Mouse (Mus musculus) heart, adult 8-10 months (tissue): ENCODE measurements around the gene Zfp697. TPM values are rescaled to one million over a fixed set of nuclear protein-coding genes. Genes with fewer than 3 reads are reported as not detected.
"Not testable (repeated sequence)": the region's sequence is repeated elsewhere in the genome, so short reads cannot be mapped to it uniquely, and the experiment has no call there.

Experiments used
- DNase-seq: peaks from one replicate; pipeline ENCODE4 v3.0.0; 2022; ENCODE audit warnings: low spot score
- total RNA-seq, 4 experiments: library from RNA; stranded (reverse); gene quantifications; 2 replicates each; pipeline ENCODE4 v1.2.4; 2022

Gene Zfp697
- total RNA-seq, 4 experiments from 2014 or later, result 6.9 to 8.7 (median 7.4) TPM

DNA sequence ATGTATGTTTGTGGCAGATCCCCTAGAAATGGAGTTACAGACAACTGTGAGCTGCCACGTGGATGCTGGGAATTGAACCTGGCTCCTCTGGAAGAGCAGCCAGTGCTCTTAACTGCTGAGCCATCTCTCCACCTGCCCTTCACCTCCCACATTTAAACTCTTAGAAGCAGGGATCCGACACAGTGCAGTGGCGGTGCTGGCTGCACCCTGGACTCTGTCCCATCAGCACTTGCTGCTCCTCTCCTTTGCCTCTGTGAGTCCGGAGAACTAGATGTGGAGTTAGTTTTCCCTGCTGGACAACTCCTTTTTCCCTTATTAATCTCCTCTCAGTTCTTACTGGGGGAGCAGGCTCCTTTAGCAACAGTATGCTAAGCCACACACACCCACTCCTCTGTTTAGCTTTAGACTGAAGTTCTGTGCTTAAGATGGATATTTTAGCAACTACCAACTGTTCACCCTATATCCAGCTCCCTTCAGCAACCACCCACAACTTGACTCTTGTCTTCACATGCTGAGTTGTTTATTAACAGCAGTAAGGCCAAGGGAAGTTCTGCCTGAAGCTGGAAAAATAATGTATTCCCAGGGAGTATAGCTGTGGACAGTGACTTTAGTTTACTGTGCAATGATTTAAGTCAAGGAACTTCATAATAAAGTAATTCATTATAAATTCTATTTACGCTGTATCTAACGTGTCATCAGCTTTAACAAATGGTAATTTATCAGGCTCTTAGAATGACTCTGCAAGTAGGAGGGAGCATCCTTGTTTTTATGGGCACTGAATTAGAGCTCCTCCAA is 36.9 kb downstream of the Zfp697 start:
- no peak for DNase-seq

DNA sequence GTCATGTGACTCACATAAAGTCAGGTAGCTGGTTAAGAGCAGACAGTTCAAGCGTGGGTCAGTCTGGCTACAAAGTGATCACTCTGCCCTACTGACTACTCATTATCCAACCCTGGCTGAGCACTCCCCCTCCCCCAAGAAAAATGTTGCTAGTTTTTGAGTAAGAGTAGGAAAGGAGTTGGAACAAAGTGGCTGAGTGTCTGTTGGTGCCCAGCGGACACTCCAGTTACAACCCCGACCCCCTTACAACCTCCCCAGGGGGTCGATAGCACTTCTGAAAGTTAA is 37.5 kb downstream of the Zfp697 start:
- DNase-seq, result no peak

DNA sequence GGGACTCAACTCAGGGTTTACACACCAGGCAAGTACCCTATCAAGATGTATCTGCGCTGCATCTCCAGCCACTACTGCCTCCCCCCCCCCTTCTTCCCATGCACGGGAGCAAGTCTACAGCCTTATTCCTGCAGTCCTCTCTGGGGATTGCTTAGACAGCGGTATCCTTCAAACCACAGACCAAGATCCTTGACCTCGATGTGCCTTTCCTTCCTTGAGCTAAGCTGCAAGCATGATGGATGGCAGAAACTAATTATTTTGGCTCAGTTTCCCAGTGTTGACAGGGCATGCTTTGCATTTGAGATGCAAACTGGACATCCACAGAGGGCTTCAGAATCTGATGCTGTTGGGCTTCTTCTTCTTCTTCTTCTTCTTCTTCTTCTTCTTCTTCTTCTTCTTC is 40.7 kb downstream of the Zfp697 start:
- no peak for DNase-seq

DNA sequence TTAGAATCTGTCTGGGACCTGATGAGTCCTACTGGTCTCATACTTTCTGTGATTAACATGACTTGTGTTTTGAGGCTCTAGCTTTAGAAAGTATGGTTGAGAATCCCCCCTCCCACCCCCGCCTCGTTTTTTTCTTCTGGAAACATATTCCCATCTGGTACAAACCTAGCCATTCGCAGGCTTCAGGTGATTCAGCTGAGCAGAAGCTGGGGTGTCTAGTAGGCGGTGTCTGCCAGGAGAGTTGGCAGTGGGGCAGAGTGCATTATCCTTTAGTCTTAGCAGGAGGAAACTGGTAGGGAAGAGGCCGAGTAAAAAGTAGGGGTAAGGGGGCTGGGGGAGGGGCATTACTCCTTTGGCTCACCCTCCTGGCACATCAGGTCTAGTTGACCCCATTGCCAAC is 44.5 kb downstream of the Zfp697 start:
- no peak for DNase-seq

DNA sequence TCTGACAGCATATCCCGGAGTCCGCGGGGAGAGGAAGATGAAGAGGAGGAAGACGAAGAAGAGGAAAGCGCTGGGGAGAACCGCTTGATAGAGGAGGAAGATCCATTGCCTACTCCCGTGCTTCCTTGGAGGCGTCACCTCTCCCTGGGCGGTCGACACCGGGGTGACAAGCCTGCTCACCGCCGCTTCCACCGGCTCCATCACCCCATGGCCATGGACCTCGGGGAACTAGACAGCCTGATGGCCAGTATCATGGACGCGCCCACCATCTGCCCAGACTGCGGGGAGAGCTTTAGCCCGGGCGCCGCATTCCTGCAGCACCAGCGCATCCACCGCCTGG is 45.0 kb downstream of the Zfp697 start:
- no peak for DNase-seq

DNA sequence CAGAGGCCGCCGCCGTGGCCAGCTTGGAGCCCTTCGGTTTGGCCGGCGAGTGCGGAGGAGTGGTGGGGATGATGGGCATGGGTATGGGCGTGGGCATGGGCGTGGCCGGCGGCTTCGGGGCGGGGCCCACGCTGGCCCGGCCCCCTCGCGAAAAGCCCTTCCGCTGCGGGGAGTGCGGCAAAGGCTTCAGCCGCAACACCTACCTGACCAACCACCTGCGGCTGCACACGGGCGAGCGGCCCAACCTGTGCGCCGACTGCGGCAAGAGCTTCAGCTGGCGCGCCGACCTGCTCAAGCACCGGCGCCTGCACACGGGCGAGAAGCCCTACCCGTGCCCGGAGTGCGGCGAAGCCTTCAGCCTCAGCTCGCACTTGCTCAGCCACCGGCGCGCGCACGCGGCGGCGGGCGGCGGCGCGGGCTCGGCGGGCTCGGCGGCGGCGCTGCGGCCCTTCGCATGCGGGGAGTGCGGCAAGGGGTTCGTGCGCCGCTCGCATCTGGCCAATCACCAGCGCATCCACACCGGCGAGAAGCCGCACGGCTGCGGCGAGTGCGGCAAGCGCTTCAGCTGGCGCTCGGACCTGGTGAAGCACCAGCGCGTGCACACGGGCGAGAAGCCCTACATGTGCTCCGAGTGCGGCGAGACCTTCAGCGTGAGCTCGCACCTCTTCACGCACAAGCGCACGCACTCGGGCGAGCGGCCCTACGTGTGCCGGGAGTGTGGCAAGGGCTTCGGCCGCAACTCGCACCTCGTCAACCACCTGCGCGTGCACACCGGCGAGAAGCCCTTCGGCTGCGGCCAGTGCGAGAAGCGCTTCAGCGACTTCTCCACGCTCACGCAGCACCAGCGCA is 45.6 kb downstream of the Zfp697 start:
- DNase-seq, result no peak

DNA sequence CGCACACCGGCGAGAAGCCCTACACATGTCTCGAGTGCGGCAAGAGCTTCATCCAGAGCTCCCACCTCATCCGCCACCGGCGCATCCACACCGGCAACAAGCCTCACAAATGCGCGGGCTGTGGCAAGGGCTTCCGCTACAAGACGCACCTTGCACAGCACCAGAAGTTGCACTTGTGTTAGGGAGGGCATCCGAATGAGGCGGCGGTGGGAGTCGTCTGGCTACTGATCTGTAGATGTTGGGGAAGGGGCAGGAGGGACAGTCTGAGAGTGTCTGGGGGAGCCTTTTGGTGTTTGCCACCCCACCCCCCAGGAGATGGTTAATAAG is 46.2 kb downstream of the Zfp697 start:
- DNase-seq, result no peak

DNA sequence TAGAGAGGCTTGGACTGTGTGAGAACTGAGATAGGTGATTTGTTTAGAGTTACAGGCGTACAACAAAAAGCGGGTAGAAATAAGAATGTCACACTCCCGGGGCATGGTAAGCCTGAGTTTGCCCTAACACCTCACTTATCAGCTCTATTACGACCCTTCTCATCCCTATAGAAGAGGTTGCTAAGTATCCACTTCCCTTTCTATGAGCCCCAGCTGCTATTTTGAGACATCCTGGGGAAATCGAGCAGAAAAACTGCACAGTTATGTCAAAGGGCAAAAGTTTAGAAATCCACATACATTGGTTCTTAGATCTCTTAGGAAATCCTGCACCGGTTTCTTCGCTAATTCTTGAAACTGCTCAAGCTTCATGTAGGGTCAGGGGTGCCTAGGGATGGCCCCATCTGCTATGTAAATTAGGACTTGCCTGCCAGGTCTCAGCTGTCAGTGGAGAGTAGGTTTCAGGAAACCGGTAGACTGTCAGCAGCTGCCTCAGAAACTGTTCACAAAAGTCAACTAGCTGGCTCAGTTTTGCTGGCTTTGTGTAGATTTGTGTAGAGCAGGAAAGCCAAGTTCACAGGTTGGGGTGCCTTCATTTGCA is 46.8 kb downstream of the Zfp697 start:
- no peak for DNase-seq

DNA sequence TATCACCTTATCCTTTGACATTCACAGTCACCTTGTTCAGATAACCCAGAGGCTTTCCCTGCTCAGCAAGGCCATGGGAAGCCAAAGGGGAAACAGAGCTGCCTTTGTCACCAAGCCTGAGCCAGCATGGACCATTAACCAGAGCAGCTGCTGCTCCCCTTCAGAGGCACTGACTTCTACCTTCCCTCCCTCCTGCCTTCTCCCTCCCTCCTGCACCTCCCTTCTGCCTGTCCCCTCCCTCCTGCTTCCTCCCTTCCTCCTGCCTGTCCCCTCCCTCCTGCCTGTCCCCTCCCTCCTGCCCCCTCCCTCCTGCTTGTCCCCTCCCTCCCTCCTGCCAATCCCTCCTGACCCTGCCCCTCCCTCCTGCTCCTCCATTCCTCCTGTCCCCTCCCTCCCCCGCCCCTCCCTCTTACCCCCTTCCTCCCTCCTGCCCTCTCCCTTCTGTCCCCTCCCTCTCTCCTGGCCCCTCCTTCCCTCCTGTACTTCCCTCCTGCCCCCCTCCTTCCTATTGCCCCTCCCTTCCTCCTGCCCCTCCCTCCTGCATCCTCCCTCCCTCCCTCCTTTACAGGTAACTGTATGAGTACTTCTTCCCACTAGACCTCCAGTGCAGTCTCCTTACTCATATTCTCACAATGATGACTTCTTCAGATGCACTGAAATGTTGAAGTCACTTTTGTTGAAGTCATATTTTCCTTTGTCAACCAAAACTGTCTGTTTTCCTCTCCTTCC is 52.0 kb downstream of the Zfp697 start:
- DNase-seq, result no peak

DNA sequence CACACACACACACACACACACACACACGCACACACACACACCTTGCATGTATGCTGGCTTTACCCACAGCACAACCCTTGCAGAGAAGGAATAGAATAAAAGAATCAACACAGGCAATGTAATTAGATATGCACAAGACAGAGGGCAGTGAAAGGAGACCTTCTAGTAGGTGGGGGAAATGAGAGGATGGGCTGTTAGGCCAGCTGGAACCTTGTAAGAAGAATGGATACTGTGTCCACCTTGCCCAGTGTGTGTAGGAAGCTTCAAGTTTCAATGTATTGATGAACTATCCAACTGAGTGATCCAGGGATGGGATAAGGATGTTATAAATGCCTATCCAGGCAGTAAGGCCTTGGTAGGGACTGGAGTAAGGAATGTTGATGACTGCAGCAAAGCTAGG is 52.8 kb downstream of the Zfp697 start:
- no peak for DNase-seq

DNA sequence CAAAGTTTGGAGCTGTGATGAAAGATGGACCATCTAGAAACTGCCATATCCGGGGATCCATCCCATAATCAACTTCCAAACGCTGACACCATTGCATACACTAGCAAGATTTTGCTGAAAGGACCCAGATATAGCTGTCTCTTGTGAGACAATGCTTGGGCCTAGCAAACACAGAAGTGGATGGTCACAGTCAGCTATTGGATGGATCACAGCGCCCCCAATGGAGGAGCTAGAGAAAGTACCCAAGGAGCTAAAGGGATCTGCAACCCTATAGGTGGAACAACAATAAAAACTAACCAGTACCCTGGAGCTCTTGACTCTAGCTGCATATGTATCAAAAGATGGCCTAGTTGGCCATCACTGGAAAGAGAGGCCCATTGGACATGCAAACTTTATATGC is 60.0 kb downstream of the Zfp697 start:
- not testable (repeated sequence) for DNase-seq

DNA sequence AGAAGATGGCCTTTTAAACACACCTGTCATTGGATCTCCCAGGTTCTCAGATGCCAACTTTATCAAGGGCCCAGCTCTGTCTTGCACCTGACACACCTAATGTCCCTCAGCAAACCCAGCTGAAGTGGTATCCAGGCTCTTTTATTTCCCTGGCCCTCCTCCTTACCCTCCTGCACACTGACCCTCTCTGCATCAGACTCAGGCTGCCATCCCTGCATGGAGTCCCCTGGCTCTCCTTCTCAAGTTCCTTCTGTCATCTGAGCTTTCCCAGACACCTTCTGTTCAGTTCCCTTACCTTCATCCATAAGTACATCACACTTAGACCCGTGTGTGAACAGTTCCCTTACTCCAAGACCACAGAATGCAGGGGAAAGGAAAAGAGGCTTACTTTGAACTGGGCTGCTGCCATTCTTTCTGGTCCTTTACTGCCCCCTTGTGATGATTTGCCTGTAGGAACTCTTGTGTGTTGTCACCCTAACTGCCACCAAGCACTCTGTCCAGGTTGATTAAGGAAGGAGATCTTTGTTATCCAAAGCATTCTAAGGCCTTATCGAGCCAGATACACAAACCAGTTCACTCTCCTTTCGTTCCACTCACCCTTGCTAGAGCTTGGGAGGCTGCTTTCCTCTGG is 61.0 kb downstream of the Zfp697 start:
- DNase-seq, result not testable (repeated sequence)

DNA sequence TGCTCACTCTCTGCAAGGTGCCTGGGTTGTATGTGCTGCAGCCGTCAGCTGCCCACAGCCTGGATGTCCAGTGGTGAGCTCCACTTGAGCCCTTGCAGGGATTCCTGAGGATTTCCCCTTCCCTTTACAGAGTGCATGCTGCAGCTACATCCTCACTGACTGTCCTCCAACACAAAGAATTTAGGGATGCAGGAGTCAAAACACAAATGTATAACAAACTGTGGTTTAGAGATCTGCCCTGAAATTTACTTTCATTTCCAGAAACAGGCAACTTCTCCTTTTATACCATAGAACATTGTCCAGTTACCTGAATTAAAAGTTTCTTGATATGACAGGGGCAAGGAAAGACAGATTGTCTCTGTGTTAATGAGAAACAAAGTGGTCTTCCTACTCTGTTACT is 61.7 kb downstream of the Zfp697 start:
- not testable (repeated sequence) for DNase-seq

DNA sequence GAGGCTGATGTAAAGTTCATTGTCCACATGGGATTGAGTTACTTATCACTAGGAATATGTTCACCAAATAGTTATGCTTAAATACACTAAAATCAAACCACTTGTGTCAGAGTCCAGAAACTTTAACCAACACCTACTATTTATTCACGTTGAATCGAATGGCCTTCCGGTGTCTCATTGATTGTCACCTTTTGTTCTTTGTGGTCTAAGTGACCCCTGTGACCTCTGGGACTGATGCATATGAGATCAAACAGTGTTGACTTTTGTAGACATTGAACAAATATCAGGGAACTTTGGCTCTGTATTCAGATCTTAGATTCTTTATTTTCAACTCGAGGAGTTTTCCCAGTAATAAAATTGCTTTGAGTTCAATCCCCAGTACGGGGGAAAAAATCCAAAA is 71.5 kb downstream of the Zfp697 start:
- DNase-seq, result not testable (repeated sequence)

DNA sequence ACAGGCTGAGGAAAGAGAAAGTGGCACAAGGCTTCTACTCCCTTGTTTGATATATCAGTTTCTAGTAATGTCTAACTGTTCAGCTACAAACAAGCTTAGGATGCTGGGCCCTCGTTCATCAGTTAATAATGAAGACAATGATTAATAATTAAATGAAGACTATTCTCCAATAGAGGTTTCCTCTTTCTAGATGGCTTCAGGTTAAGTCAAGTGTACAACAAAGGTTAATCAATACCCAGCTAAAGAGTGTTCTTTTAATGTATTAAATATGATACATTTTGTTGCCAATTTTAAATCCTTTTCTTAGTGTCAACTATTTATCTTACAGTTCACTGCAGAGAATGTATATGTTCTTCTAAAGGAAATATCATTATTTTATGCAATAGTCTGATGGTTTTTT is 74.8 kb downstream of the Zfp697 start, which contains the start of gene Gm4450:
TSS of gene Gm4450 (minus strand) at position 101 of the 400 bp plus-strand sequence.
- DNase-seq, result not testable (repeated sequence)

DNA sequence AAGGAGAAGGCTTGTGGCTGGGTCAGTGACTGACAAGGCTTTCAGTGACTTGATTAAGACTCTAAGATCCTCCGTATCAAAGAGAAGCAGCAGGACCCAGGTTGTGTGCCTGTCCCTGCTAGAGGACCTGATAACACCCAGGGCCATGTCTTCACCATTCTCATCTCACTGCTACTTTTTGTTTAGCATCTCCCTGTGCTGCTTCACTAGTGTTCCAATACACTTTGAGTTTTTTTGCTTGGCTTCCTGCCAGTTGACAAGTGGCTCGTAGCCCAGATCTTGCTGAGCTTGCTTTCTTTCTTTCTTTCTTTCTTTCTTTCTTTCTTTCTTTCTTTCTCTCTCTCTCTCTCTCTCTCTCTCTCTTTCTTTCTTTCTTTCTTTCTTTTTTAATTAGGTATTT is 87.1 kb downstream of the Zfp697 start:
- not testable (repeated sequence) for DNase-seq

DNA sequence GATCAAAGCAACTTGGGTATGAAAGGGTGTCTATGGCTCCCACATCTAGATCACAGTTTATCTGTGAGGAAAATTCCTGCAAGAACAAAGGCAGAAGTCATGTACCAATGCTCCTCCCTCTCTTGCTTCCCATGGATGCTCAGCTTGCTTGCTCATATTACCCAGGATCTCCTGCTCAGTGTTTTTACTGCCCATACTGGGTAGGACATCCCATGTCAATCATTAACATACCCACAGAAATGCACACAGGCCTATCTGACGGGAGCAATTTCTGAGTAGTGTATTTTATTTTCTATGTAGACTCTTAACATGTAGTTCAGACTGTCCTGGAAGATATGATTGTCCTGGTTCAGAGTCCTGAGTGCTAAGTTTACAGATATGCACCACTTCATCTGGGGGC is 88.8 kb downstream of the Zfp697 start:
- not testable (repeated sequence) for DNase-seq

DNA sequence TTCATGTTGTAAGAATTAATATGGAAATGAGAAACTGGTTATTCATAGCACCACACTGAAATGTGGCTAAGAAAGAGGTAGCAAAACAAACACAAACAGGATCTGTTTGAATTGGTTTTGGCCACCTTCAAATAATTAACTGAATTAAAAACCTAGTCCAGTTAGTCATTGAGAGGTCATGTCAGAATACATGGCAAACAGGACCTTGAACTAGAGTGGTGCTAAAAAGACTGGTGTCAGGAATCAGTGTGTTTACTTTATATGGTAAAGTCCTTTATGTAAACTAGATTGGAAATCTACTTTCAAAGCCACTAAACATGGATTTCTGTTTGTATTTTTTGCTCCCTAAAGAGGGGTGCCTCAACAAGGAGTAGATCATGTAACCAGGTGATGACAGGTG is 89.2 kb downstream of the Zfp697 start:
- DNase-seq, result not testable (repeated sequence)

DNA sequence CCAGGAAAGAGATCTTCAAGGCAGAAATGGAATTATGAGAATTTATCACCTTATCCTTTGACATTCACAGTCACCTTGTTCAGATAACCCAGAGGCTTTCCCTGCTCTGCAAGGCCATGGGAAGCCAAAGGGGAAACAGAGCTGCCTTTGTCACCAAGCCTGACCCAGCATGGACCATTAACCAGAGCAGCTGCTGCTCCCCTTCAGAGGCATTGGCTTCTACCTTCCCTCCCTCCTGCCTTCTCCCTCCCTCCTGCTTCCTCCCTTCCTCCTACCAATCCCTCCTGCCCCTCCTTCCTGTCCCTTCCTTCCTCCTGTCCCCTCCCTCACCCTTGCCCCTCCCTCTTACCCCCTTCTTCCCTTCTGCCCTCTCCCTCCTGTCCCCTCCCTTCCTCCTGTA is 111.9 kb downstream of the Zfp697 start:
- DNase-seq, result not testable (repeated sequence)

DNA sequence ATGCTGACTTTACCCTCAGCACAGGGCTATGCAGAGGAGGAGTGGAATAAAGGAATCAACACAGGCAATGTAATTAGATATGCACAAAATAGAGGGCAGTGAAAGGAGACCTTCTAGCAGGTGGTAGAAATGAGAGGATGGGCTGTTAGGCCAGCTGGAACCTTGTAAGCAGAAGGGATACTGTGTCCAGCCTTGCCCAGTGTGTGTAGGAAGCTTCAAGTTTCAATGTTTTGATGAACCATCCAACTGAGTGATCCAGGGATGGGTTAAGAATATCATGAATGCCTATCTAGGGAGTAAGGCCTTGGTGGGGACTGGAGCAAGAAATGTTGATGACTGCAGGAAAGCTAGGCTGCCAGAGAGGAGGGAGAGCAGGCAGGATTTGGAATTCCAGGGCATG is 112.8 kb downstream of the Zfp697 start:
- DNase-seq, result not testable (repeated sequence)

DNA sequence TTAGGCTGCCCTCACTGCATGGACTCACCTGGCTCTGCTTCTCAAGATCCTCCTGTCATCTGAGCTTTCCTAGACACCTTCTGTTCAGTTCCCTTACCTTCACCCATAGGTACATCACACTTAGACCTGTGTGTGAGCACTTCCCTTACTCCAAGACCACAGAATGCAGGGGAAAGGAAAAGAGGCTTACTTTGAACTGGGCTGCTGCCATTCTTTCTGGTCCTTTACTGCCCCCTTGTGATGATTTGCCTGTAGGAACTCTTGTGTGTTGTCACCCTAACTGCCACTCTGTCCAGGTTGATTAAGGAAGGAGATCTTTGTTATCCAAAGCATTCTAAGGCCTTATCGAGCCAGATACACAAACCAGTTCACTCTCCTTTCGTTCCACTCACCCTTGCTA is 114.5 kb downstream of the Zfp697 start:
- not testable (repeated sequence) for DNase-seq

DNA sequence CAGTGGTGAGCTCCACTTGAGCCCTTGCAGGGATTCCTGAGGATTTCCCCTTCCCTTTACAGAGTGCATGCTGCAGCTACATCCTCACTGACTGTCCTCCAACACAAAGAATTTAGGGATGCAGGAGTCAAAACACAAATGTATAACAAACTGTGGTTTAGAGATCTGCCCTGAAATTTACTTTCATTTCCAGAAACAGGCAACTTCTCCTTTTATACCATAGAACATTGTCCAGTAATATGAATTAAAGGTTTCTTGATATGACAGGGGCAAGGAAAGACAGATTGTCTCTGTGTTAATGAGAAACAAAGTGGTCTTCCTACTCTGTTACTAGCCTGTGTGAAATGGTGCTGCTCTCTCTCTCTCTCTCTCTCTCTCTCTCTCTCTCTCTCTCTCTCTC is 115.1 kb downstream of the Zfp697 start:
- not testable (repeated sequence) for DNase-seq
